Mouse (Mus musculus) CD4-positive, CD25-positive, alpha-beta regulatory T cell, adult 4 months (primary cell): Measurements from ENCODE around the gene Olfr223. TPM values are rescaled to one million over a fixed set of nuclear protein-coding genes. Genes with fewer than 3 reads are reported as not detected.
"Not testable (repeated sequence)": the region's sequence is repeated elsewhere in the genome, so short reads cannot be mapped to it uniquely, and the experiment has no call there.

ENCODE experiments used
- ATAC-seq: one replicate; pipeline ENCODE4 v1.8.0; 2017
- polyA plus RNA-seq, 2 experiments: library from polyadenylated mRNA; unstranded; fragments of 100-300 nt; shearing (Covaris generic); gene quantifications; one replicate each; pipeline ENCODE4 v1.2.1; 2017

The Olfr223 gene
- polyA plus RNA-seq, 2 experiments from 2014 or later, result not detected

- ATAC-seq, result no peak
Measured at GRCm38 (mm10) chr11:59596091-59596490, 3.0 kb upstream of the Olfr223 start.

GRCm38 (mm10) chr11:59589496-59589895 lies 3.6 kb downstream of the Olfr223 start:
- no peak for ATAC-seq

GRCm38 (mm10) chr11:59584539-59584938 lies 8.6 kb downstream of the Olfr223 start:
- ATAC-seq, result no peak

- not testable (repeated sequence) for ATAC-seq
Measured at GRCm38 (mm10) chr11:59576135-59576534, 17.0 kb downstream of the Olfr223 start, which contains the start of gene Olfr222. Gene Olfr222, minus strand, starts transcription at chr11:59576235.

- ATAC-seq, result no peak
Measured at GRCm38 (mm10) chr11:59575726-59576125, 17.4 kb downstream of the Olfr223 start.

GRCm38 (mm10) chr11:59569306-59569705 lies 23.8 kb downstream of the Olfr223 start:
- no peak for ATAC-seq

- no peak for ATAC-seq
Measured at GRCm38 (mm10) chr11:59562837-59563236, 30.3 kb downstream of the Olfr223 start.

GRCm38 (mm10) chr11:59562336-59562735 lies 30.8 kb downstream of the Olfr223 start:
- no peak for ATAC-seq

- no peak for ATAC-seq
Measured at GRCm38 (mm10) chr11:59560906-59561305, 32.2 kb downstream of the Olfr223 start.

GRCm38 (mm10) chr11:59554535-59554934 lies 38.6 kb downstream of the Olfr223 start:
- no peak for ATAC-seq

GRCm38 (mm10) chr11:59554127-59554526 lies 39.0 kb downstream of the Olfr223 start:
- ATAC-seq, result no peak

GRCm38 (mm10) chr11:59544005-59544404 lies 49.1 kb downstream of the Olfr223 start:
- no peak for ATAC-seq

- ATAC-seq, result no peak
Measured at GRCm38 (mm10) chr11:59543376-59543775, 49.7 kb downstream of the Olfr223 start.

GRCm38 (mm10) chr11:59542442-59542841 lies 50.6 kb downstream of the Olfr223 start:
- no peak for ATAC-seq

- no peak for ATAC-seq
Measured at GRCm38 (mm10) chr11:59541324-59541723, 51.8 kb downstream of the Olfr223 start, which contains the start of gene Nlrp3. Gene Nlrp3, plus strand, starts transcription at chr11:59541568.

- no peak for ATAC-seq
Measured at GRCm38 (mm10) chr11:59540123-59540522, 53.0 kb downstream of the Olfr223 start.

Other genes with a start within 250 kb of the Olfr223 start
- not detected for gene Prss38, start 217.6 kb downstream of the Olfr223 start, polyA plus RNA-seq
- gene Jmjd4, start 143.2 kb downstream of the Olfr223 start, polyA plus RNA-seq, result 1 to 10 TPM; 3.9 to 6.9 TPM
- gene Snap47, start 142.1 kb downstream of the Olfr223 start, polyA plus RNA-seq, result 10 to 100 TPM; 52.6 to 67.3 TPM
- gene Zfp867, start 120.8 kb downstream of the Olfr223 start, polyA plus RNA-seq, result 1 to 10 TPM; 6.0 to 6.9 TPM
- gene Zkscan17, start 66.5 kb downstream of the Olfr223 start, polyA plus RNA-seq, result 10 to 100 TPM in 1 of 2 experiments, 1 to 10 TPM in 1; 8.6 to 14.2 TPM
- gene Nlrp3, start 51.7 kb downstream of the Olfr223 start, polyA plus RNA-seq, result not detected
- not detected for gene Olfr222, start 17.1 kb downstream of the Olfr223 start, polyA plus RNA-seq
- gene Mprip, start 68.0 kb upstream of the Olfr223 start, polyA plus RNA-seq, result 10 to 100 TPM; 21.3 to 29.6 TPM
- gene Pld6, start 194.4 kb upstream of the Olfr223 start, polyA plus RNA-seq, result under 1 TPM in 1 of 2 experiments, not detected in 1; 0.36 TPM
- gene Flcn, start 216.7 kb upstream of the Olfr223 start, polyA plus RNA-seq, result 10 to 100 TPM; 26.9 to 39.0 TPM
- 1 to 10 TPM; 7.3 to 7.8 TPM for gene Nt5m, start 246.2 kb upstream of the Olfr223 start, polyA plus RNA-seq
- gene Cops3, start 246.5 kb upstream of the Olfr223 start, polyA plus RNA-seq, result 10 to 100 TPM; 74.8 to 80.6 TPM